Mouse (Mus musculus) cerebellum, adult 8-10 months (tissue): ENCODE measurements around the gene Olfr952.

ENCODE experiments used
- DNase-seq: peaks from one replicate; pipeline ENCODE4 v3.0.0; 2022

Gene Olfr952

GRCm38 (mm10) chr9:39427048-39427447 is at the start of gene Olfr952:
Gene Olfr952 (minus strand): TSS chr9:39427148.
- no peak for DNase-seq

GRCm38 (mm10) chr9:39471844-39472243 is 44.9 kb upstream of the Olfr952 start, which contains the start of gene Olfr955:
Gene Olfr955 (minus strand): TSS chr9:39471944.
- DNase-seq, result no peak

- DNase-seq, result no peak
Observed at GRCm38 (mm10) chr9:39456401-39456800, 29.5 kb upstream of the Olfr952 start, which contains the start of gene Olfr954. Gene Olfr954 (plus strand): TSS chr9:39456701.

GRCm38 (mm10) chr9:39387110-39387509 is 39.8 kb downstream of the Olfr952 start, which contains the start of gene Olfr951:
Gene Olfr951 (plus strand): TSS chr9:39387410.
- DNase-seq, result no peak
